Mouse (Mus musculus): ENCODE results near the gene Adamts4. TPM values are rescaled to one million over a fixed set of nuclear protein-coding genes. Genes with fewer than 3 reads are reported as not detected.

The Adamts4 gene
- total RNA-seq, 2 experiments from 2014 or later: 0.15 to 0.73 TPM

DNA sequence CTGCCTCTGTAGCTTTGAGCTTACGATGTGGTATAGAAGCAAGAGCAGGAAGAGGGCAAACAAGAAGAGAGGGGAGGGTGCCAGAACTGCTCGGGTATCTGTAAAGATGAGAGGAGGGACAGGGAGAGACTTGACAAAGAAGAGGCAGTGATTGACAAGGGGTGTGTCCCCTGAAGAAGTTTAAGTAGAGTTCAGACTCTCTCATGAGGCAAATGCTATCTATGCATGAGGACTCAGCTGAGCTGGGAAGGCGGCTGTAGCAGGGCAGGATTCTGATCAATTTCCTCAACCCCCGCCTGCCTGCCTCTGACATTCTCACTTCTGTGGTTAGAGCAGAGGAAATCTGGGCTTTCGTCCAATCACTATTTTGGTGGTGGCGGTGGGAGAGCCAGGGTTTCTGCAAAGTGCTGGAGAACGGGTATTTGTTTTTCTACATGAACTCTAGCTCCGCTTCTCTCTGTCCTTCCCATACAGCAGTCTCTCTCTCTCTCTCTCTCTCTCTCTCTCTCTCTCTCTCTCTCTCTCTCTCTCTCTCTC, 12.4 kb downstream of the Adamts4 start:
- Histone ChIP-seq H3K27ac (peak overlapping the region; percentile 84), H3K4me3 (peak overlapping the region; percentile 57)
- DNase-seq: peak; percentile 69
- intact Hi-C loops (cut with DNase I): loop anchor here (5.0 kb wide), 1 partner anchor 100 kb away; no protein-coding TSS in a partner anchor
- TF ChIP-seq CTCF (IDR thresholded peaks at IDR 0.05): no peak

DNA sequence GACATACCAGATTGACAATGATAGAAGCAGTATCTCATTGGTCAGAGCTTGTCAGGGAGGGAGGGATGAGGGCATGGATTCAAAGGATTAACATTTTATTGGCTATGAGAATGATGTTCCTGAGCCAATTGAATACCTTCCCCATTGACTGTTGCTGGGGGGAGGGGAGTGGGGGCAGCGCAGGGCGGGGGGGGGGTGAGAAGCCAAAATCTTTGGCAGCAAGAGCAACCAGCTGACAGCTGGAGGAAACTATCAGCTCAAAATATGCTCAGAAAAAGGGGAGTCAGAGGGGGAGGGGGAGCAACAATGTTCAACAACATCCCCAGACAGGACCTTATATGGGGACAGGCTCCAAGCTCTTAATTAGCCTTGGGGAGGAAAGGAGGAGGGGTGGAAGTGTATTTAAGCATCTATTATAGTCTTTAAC, 13.0 kb downstream of the Adamts4 start:
- Histone ChIP-seq H3K4me3 (peak overlapping the region; percentile 57; the same call in 1 of the 2 replicates), H3K27ac (peak overlapping the region; percentile 84)
- TF ChIP-seq CTCF (IDR thresholded peaks at IDR 0.05): no peak
- peak; percentile 27 for DNase-seq
- intact Hi-C loops (cut with DNase I): loop anchor here (5.0 kb wide), 1 partner anchor 101 kb away; no protein-coding TSS in a partner anchor

DNA sequence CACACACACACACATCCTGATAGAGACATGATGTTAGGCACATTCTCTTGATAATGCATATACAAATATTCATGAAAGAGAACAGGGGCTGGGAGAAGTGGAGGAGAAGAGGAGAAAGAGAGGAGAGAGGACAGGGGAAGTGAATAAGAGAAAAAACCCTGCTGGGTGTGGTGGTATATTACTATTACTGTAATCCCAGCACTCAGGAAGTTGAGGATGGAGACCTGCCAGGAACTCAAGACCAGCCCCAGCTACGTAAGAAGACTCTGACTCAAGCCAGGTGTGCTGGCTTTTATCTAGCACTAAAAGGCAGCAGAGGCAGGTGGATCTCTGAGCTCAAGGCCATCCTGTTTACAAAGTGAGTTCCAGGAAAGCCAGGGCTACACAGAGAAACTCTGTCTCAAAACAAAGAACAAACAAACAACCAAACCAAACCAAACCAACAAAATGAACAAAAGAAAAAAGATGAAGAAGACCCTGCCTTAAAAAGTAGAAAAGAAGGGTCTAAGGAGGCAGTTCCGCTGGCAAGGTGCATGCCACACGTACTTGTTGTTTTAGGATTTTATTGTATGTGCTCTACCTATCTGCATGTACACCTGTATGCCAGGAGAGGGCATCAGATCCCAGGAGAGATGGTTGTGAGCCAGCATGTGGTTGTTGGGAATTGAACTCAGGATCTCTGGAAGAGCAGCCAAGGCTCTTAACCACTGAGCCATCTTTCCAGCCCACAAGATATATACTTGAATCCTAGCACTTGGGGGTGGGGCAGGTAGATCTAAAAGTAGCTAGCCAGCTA, 13.6 kb downstream of the Adamts4 start:
- no peak; the same call in 1 of the 2 replicates for TF ChIP-seq CTCF (IDR thresholded peaks at IDR 0.05)
- intact Hi-C loops (cut with DNase I): loop anchor here (5.0 kb wide), 1 partner anchor 102 kb away; no protein-coding TSS in a partner anchor
- H3K27ac ChIP-seq: peak overlapping the region; percentile 84
- DNase-seq: peak; percentile 18
- H3K4me3 ChIP-seq: no peak overlapping the region

DNA sequence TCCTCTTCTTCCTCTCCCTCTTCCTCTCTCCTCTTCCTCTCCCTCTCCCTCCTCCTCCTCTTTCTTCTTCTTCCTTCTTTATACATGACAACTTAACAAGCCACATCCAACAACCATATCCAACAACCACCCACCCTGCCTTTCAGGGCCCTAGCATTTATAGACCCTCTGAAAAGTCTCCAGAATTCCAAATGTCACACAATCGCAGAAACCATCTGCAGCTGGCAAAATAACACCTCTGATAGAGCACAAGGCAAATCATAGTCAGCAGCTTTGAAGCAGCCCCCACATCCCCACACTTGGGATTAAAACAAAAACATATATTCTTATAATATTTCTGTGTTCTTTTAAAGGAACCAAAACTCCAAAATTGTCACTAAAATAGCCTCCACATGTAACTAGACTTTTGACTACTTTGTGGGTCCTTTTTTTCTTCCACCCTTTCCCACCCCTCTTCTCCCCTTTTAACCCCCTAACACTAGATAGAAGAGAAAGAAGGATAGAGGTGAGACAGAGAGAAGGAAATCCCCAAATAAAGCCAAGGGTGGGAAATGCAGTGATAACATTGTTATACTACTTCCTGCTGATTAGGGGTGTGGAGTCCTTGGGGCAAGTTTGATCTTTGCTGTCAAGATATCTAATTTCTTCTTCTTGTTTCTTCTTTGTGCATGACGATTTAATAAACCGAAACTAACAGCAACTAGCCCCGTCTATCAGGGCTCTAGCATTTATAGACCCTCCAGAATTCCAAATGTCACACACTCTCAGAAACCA, 15.9 kb downstream of the Adamts4 start:
- intact Hi-C loops (cut with DNase I): no loop called here
- DNase-seq: no peak
- no peak overlapping the region for H3K4me3 ChIP-seq
- H3K27ac ChIP-seq: no peak overlapping the region
- TF ChIP-seq CTCF (IDR thresholded peaks at IDR 0.05): no peak

DNA sequence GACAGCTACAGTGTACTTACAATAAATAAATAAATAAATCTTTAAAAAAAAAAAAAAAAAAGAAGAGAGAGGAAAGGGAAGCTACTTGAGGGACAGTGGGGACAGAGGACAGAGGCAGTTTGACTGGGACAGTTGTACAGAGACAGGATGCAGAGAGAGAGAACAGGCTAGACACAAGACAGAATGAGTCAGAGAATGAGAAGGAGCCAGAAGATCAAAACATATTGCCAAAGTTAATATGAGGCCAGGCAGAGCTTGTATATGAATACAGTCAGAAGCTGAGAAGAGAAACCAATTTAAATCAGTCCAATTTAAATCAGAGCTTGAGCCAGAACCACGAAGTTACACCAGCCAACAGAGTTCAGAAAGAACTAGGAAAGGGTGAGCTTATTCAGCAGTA, 18.1 kb downstream of the Adamts4 start:
- H3K27ac ChIP-seq: peak overlapping the region; percentile 24
- intact Hi-C loops (cut with DNase I): no loop called here

DNA sequence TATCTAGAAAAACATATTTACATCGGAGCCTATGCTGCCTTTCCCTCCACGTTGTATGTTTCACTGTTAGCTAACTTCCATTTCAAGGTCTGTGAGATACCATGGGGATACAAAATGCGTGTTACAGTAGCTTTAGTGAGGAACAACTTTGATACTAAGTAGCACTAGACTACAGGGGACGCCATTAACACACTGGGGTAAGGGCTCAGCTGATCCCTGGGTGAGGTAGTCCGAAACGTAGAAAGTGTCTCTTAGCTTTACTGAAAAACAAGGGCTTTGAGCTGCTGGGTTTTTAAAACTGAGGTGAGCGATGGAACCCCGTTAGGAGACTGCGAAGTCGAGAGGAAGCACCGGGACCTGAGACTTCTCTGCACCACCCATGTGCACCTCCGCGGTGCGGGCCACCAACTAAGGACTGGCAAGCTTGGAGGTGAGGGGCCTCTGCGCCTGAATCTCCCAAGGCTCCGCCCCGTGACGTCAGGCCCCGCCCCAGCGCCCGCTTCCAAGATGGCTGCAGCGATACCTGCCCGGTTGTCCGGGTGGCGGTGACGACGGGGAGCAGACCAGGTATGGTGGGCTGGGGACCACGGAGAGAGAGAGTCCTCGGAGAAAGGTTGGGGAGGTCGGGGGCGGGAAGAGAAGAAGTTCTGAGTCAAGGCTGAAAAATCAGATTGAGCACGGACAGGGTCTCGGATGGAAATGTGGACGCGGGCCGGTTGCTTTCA, 19.8 kb downstream of the Adamts4 start, which contains the start of gene B4galt3:
B4galt3 (plus strand) TSS at position 481 of the 725 bp plus-strand sequence.
- peak; percentile 97 for DNase-seq
- Histone ChIP-seq H3K4me3 (peak within 1 kb of the TSS; percentile 83), H3K27ac (peak within 1 kb of the TSS; percentile 92)
- intact Hi-C loops (cut with DNase I): loop anchor here (2.0 kb wide), 1 partner anchor 17 kb away; the partner anchor contains the start of gene Usp21
- TF ChIP-seq CTCF (IDR thresholded peaks at IDR 0.05): no peak

More for the DNA sequence above, 18.1 kb downstream of the Adamts4 start:
- no peak for TF ChIP-seq CTCF (IDR thresholded peaks at IDR 0.05)
- DNase-seq: no peak
- H3K4me3 ChIP-seq: no peak overlapping the region

DNA sequence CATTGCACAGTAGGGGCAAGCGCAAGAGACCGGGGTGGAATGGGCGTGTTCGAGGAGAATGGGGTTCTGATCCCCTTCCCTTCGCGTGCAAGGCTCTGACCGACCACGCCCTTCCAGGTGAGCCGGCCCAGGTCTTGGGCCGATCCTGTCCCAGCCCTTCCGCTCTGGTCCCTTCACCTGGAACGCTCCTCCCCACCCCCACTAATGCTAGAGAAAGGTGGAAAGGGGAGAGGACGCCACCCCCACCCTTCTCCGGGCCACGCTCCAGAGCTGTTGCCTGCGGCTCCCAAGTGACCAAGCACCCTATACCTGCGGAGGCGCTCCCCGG, 20.3 kb downstream of the Adamts4 start:
- no peak for TF ChIP-seq CTCF (IDR thresholded peaks at IDR 0.05)
- peak overlapping the region; percentile 92 for H3K27ac ChIP-seq
- no peak for DNase-seq
- intact Hi-C loops (cut with DNase I): loop anchor here (2.0 kb wide), 1 partner anchor 16 kb away; the partner anchor contains the start of gene Usp21
- peak overlapping the region; percentile 83 for H3K4me3 ChIP-seq

DNA sequence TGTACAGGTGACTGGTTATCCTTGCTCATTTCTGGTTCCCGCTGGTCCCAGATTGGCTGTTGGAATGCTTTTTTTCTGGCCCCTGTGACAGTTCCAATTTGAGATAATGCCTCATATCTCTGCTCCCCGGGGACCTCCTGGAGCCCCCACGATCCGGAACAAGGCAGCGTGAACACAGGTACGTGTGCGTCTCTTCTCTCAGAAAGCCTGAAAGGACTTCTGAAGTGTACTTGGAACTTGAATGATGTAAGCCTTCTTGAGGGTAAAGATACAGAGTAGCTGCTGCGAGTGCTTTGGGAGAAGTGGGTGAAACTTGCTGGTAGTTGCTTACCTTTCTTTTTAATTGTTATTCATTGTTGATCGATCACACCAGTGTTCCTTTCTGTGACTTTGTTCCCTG, 21.0 kb downstream of the Adamts4 start:
- Histone ChIP-seq H3K4me3 (peak overlapping the region; percentile 83), H3K27ac (peak overlapping the region; percentile 92; the same call in 1 of the 2 replicates)
- DNase-seq: no peak
- no peak for TF ChIP-seq CTCF (IDR thresholded peaks at IDR 0.05)
- intact Hi-C loops (cut with DNase I): loop anchor here (2.0 kb wide), 1 partner anchor 16 kb away; the partner anchor contains the start of gene Usp21

DNA sequence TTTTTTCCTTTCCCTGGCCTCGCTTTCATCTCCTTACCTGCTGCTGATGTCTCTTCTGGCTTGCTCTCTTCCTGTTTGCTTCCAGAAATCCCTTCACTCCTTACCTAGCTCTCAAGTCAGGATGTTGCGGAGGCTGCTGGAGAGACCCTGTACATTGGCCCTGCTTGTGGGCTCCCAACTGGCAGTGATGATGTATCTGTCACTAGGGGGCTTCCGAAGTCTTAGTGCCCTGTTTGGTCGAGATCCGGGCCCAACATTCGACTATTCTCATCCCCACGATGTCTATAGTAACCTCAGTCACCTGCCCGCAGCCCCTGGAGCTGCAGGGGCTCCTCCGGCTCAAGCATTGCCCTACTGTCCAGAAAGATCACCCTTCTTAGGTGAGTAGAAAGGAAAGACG, 21.4 kb downstream of the Adamts4 start:
- peak overlapping the region; percentile 17; the same call in 1 of the 2 replicates for H3K4me3 ChIP-seq
- H3K27ac ChIP-seq: peak overlapping the region; percentile 31; the same call in 1 of the 2 replicates
- intact Hi-C loops (cut with DNase I): loop anchor here (2.0 kb wide), 1 partner anchor 15 kb away; the partner anchor contains the start of gene Usp21
- no peak for DNase-seq
- no peak for TF ChIP-seq CTCF (IDR thresholded peaks at IDR 0.05)

DNA sequence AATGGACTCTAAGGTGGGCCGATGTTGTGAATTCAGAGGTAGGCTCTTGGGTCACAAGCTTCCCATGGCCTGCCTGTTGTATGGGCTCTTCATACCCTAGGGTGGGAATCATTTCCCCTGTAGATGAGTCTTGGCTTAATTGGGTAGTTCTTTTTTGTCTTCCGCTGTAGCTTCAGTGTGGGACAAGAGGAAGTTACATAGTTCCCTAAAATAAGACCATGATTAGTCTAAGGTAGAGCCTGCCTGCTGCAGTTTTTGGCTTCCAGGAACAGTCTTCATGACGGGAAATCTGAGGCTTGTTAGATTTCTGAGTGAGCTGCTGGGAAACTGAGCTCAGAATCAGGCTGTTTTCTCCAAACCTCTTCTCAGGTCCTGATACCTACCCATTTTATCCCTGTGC, 21.9 kb downstream of the Adamts4 start:
- intact Hi-C loops (cut with DNase I): no loop called here
- H3K4me3 ChIP-seq: peak overlapping the region; percentile 17; the same call in 1 of the 2 replicates
- no peak for TF ChIP-seq CTCF (IDR thresholded peaks at IDR 0.05)
- no peak for DNase-seq
- peak overlapping the region; percentile 31; the same call in 1 of the 2 replicates for H3K27ac ChIP-seq

DNA sequence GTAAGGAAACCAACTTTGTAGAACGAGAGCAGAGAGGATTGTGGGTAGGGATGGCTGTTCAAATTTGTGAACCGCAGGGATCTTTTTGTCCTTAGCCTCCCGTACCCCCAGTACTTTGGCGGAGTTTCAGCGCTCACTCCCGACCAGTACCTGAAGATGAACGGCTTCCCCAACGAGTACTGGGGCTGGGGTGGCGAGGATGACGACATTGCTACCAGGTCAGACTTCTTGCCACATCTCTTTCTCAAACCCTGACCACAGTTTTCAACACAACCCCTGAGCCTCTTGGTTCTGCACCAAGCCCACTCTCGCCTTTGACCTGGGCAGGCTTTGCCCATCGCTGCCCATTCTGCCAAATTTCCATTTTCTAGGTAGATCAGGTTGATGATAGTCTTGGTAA, 23.9 kb downstream of the Adamts4 start:
- intact Hi-C loops (cut with DNase I): no loop called here
- H3K27ac ChIP-seq: no peak overlapping the region
- H3K4me3 ChIP-seq: no peak overlapping the region
- no peak for DNase-seq
- no peak for TF ChIP-seq CTCF (IDR thresholded peaks at IDR 0.05)

Data from gastrocnemius, adult 2 months (tissue).